Mouse (Mus musculus) CH12.LX (cell line): Measurements from ENCODE around the gene Slc44a5. TPM values are rescaled to one million over a fixed set of nuclear protein-coding genes. Genes with fewer than 3 reads are reported as not detected.

Experiments
- DNase-seq: peaks from one replicate; pipeline ENCODE4 v3.0.0-alpha.2; 2013; ENCODE audit errors: extremely low read depth
- H3K27ac ChIP-seq: 2 replicates; pipeline ENCODE4 v1.5.1; 2012; ENCODE audit warnings: low read depth, mild to moderate bottlenecking, control low read depth, moderate library complexity; ENCODE audit not compliant: insufficient read depth
- H3K27me3 ChIP-seq: replicated peaks from 2 replicates; pipeline ENCODE3; 2012; ENCODE audit warnings: inconsistent platforms
- H3K36me3 ChIP-seq, 2 experiments: replicated peaks in 1 of 2; 2 replicates each; pipeline versions ENCODE3 to v1.6.1; 2012; ENCODE audit warnings: inconsistent platforms in 1 of 2, low read length in 1 of 2, mild to moderate bottlenecking in 1 of 2, mixed read lengths in 1 of 2, moderate library complexity in 1 of 2; ENCODE audit not compliant: control insufficient read depth in 1 of 2, insufficient read depth in 1 of 2
- H3K4me1 ChIP-seq, 2 experiments: 2 replicates each; pipeline ENCODE4 v1.6.1; 2012; ENCODE audit warnings: inconsistent platforms in 1 of 2, moderate library complexity in 1 of 2; ENCODE audit not compliant: insufficient read depth in 2 of 2, control insufficient read depth in 1 of 2
- H3K4me2 ChIP-seq: 2 replicates; pipeline ENCODE4 v1.6.1; 2012; ENCODE audit warnings: low read depth, mild to moderate bottlenecking, control low read depth; ENCODE audit not compliant: poor library complexity, insufficient read depth, severe bottlenecking
- H3K4me3 ChIP-seq, 3 experiments: fragments of 150-350 bp in 1 of 3; sonication (generic) in 1 of 3; replicated peaks in 1 of 3; 2 replicates each; pipeline versions ENCODE3 to v1.5.1; 2011 to 2012; ENCODE audit warnings: low read depth in 2 of 3, low read length in 2 of 3, mild to moderate bottlenecking in 2 of 3, moderate library complexity in 2 of 3, control low read depth in 1 of 3, improper control_type of control experiment in 1 of 3, inconsistent platforms in 1 of 3, mixed read lengths in 1 of 3; ENCODE audit not compliant: poor library complexity in 1 of 3
- H3K79me2 ChIP-seq: replicated peaks from 2 replicates; pipeline ENCODE4 v1.6.1; 2012; ENCODE audit warnings: mild to moderate bottlenecking, moderate library complexity; ENCODE audit not compliant: control insufficient read depth, poor library complexity, insufficient read depth, severe bottlenecking; ENCODE audit errors: extremely low read depth
- H3K9ac ChIP-seq: 2 replicates; pipeline ENCODE4 v1.6.1; 2012; ENCODE audit warnings: low read depth, mild to moderate bottlenecking, control low read depth, moderate library complexity; ENCODE audit not compliant: insufficient read depth
- H3K9me3 ChIP-seq: replicated peaks from 2 replicates; pipeline ENCODE3; 2012; ENCODE audit warnings: low read length, inconsistent platforms, mixed read lengths
- CHD2 ChIP-seq: IDR thresholded peaks from 2 replicates; pipeline ENCODE4 v1.6.1; 2011; ENCODE audit warnings: low read length, improper control_type of control experiment
- CTCF ChIP-seq, 2 experiments: IDR thresholded peaks in 1 of 2; conservative IDR thresholded peaks in 1 of 2; 2 replicates each; pipeline ENCODE4 v1.5.1; 2011 to 2012; ENCODE audit warnings: low read depth in 2 of 2, low read length in 2 of 2, improper control_type of control experiment in 1 of 2, inconsistent platforms in 1 of 2, mild to moderate bottlenecking in 1 of 2, moderate library complexity in 1 of 2
- E2F4 ChIP-seq: IDR thresholded peaks from 2 replicates; pipeline ENCODE4 v1.6.1; 2011; ENCODE audit warnings: low read depth, low read length, improper control_type of control experiment; ENCODE audit not compliant: insufficient replicate concordance
- ELF1 ChIP-seq: IDR thresholded peaks from 2 replicates; pipeline ENCODE4 v1.6.1; 2014; ENCODE audit warnings: low read depth, mild to moderate bottlenecking, inconsistent platforms, low read length, improper control_type of control experiment
- EP300 ChIP-seq: IDR thresholded peaks from 2 replicates; pipeline ENCODE4 v1.6.1; 2011; ENCODE audit warnings: low read length, improper control_type of control experiment
- ETS1 ChIP-seq: conservative IDR thresholded peaks from 2 replicates; pipeline ENCODE4 v1.6.1; 2012; ENCODE audit warnings: low read depth, mild to moderate bottlenecking, inconsistent platforms, low read length, improper control_type of control experiment, moderate library complexity
- GABPA ChIP-seq: IDR thresholded peaks from 2 replicates; pipeline ENCODE4 v1.6.1; 2012; ENCODE audit warnings: low read depth, low read length, improper control_type of control experiment, inconsistent platforms; ENCODE audit not compliant: insufficient replicate concordance
- MAFK ChIP-seq: IDR thresholded peaks from 2 replicates; pipeline ENCODE4 v1.6.1; 2011; ENCODE audit warnings: low read length, improper control_type of control experiment; ENCODE audit not compliant: insufficient replicate concordance
- MXI1 ChIP-seq: IDR thresholded peaks from 2 replicates; pipeline ENCODE4 v1.6.1; 2011; ENCODE audit warnings: mild to moderate bottlenecking, low read depth, low read length, improper control_type of control experiment
- RAD21 ChIP-seq: IDR thresholded peaks from 2 replicates; pipeline ENCODE4 v1.6.1; 2011; ENCODE audit warnings: low read depth, mild to moderate bottlenecking, low read length, improper control_type of control experiment, moderate library complexity
- USF2 ChIP-seq: conservative IDR thresholded peaks from 2 replicates; pipeline ENCODE4 v1.6.1; 2011; ENCODE audit warnings: low read depth, low read length, improper control_type of control experiment
- ZC3H11A ChIP-seq: IDR thresholded peaks from 2 replicates; pipeline ENCODE4 v1.6.1; 2012; ENCODE audit warnings: low read depth, mild to moderate bottlenecking, inconsistent platforms, low read length, improper control_type of control experiment
- ZNF384 ChIP-seq: IDR thresholded peaks from 2 replicates; pipeline ENCODE4 v1.6.1; 2012; ENCODE audit warnings: low read depth, low read length, improper control_type of control experiment, inconsistent platforms
- dilution Hi-C: fragments of 300-500 bp; cut with MboI; formaldehyde crosslinking; loops from 2 replicates; pipeline ENCODE4 v1.14.3; 2020; ENCODE audit warnings: low sequenced_read_pairs; ENCODE audit not compliant: extremely low pct_unique_long_range_greater_than_20kb, extremely low pct_ligation_motif_present
- in situ Hi-C: fragments of 300-500 bp; cut with MboI; formaldehyde crosslinking; loops from 3 replicates; pipeline ENCODE4 v1.14.3; 2019; ENCODE audit warnings: low sequenced_read_pairs, low pct_ligation_motif_present, low pct_unique_long_range_greater_than_20kb, mixed read lengths
- polyA plus RNA-seq: library from polyadenylated mRNA; unstranded; fragments of >175 nt; gene quantifications from 2 replicates; pipeline ENCODE4 v1.2.1, GENCODE M21; 2012; ENCODE audit warnings: low read depth; ENCODE audit not compliant: insufficient read length
- total RNA-seq, 2 experiments: library from RNA; depleted of rRNA; stranded (reverse); fragments of 300-350 nt in 1 of 2; fragments of >200 nt in 1 of 2; gene quantifications; 2 replicates each; pipeline ENCODE4 v1.2.3; 2012 to 2014

Slc44a5 gene
- total and polyA plus RNA-seq, 3 experiments, result not detected

GRCm38 (mm10) chr3:154192328-154193030 is 219.2 kb downstream of the Slc44a5 start:
- dilution Hi-C loops, result no loop called here
- no peak for TF ChIP-seq E2F4
- no peak for TF ChIP-seq GABPA
- no peak for TF ChIP-seq MAFK
- TF ChIP-seq, all 38 proteins: peak for 0
- H3K9me3 ChIP-seq, result no peaks in the 10 kb centered on the region
- no peak overlapping the region for H3K4me2 ChIP-seq
- no peak overlapping the region for H3K9ac ChIP-seq
- in situ Hi-C loops, result no loop called here
- no peak overlapping the region for H3K27ac ChIP-seq
- H3K4me1 ChIP-seq, result peaks cover 0 to 2% of the 10 kb centered on the region in 2 experiments; a peak in 1 of 4 replicates
- no peak for DNase-seq
- no peaks in the 10 kb centered on the region for H3K36me3 ChIP-seq
- H3K4me3 ChIP-seq, result no peak overlapping the region
- no peaks in the 10 kb centered on the region for H3K27me3 ChIP-seq
- H3K79me2 ChIP-seq, result no peaks in the 10 kb centered on the region

DNA sequence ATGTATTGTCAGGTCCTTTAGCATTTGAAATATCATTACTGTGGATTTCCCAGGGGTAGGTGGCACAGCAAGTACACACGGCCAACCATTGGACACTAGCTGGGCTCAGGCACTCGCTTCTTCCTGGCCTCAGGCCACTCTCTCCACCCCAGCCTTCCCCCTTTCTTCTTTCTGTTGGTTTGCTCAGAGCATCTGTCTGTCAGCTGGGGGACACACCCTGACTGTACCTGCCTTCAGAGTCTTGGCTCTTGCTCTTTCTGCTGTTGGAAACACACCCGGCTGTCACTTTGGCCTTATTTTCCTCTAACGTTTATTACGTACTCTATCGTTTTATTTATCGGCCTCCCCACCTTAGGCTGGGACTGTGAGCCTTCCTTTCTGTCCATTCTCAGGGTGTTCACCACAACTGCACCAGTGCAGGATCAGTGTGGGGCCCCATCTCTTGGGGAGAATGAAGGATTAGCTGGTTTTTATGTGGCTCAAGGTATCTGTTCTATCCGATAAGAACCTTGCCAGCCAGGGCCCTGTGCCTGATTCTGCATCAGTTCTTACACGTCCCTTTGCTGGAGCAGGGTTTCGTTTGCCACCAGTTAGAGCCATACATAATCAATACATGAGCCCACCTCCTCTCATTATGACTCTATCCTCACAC is 220.1 kb downstream of the Slc44a5 start:
- peaks cover 0 to 2% of the 10 kb centered on the region in 2 experiments; a peak in 1 of 4 replicates for H3K4me1 ChIP-seq
- DNase-seq, result no peak
- H3K4me2 ChIP-seq, result no peak overlapping the region
- no peaks in the 10 kb centered on the region for H3K27me3 ChIP-seq
- H3K36me3 ChIP-seq, result no peaks in the 10 kb centered on the region
- no peaks in the 10 kb centered on the region for H3K79me2 ChIP-seq
- no peak overlapping the region for H3K27ac ChIP-seq
- no peaks in the 10 kb centered on the region for H3K9me3 ChIP-seq
- H3K9ac ChIP-seq, result no peak overlapping the region
- TF ChIP-seq GABPA (no peak), ETS1 (no peak), EP300 (no peak), MXI1 (no peak), USF2 (no peak), CTCF (conservative IDR thresholded peaks at IDR 0.05 in 1 of 2, IDR thresholded peaks at IDR 0.05 in 1 of 2; ENCODE audit: low read depth in 2 of 2, low read length in 2 of 2) (no peak), RAD21 (no peak), ELF1 (no peak), ZNF384 (no peak), ZC3H11A (no peak), CHD2 (no peak)
- TF ChIP-seq, all 38 proteins: peak for 0
- in situ Hi-C loops (no loop called here), dilution Hi-C loops (no loop called here)
- no peak overlapping the region for H3K4me3 ChIP-seq
